Mouse (Mus musculus) forebrain, embryonic 14.5 days (tissue): ENCODE results near the gene Srcin1. TPM values are rescaled to one million over a fixed set of nuclear protein-coding genes. Genes with fewer than 3 reads are reported as not detected.

ENCODE experiments used
- ATAC-seq: fragments of 200-750 bp; cut with Nextera tagmentation; 2 replicates; pipeline ENCODE4 v1.8.0; 2017; ENCODE audit warnings: mild to moderate bottlenecking, moderate library complexity
- DNase-seq: peaks from one replicate; pipeline ENCODE4 v3.0.0-alpha.2; 2015; ENCODE audit warnings: low spot score
- H3K27ac ChIP-seq: fragments of 300-500 bp; sonication (generic); 2 replicates; pipeline ENCODE4 v1.5.1; 2014; ENCODE audit warnings: low read depth, mild to moderate bottlenecking, control low read depth, low read length, moderate library complexity
- H3K27me3 ChIP-seq: fragments of 300-500 bp; sonication (generic); replicated peaks from 2 replicates; pipeline ENCODE4 v1.6.1; 2014; ENCODE audit warnings: low read length, control low read depth, mixed read lengths; ENCODE audit not compliant: control insufficient read depth, insufficient read depth
- H3K36me3 ChIP-seq: fragments of 300-500 bp; sonication (generic); 2 replicates; pipeline ENCODE4 v1.6.1; 2014; ENCODE audit warnings: low read length, control low read depth; ENCODE audit not compliant: control insufficient read depth, insufficient read depth
- H3K4me1 ChIP-seq: fragments of 300-500 bp; sonication (generic); 2 replicates; pipeline ENCODE4 v1.6.1; 2014; ENCODE audit warnings: antibody characterized with exemption, low read length, control low read depth; ENCODE audit not compliant: control insufficient read depth, insufficient read depth
- H3K4me2 ChIP-seq: fragments of 300-500 bp; sonication (generic); 2 replicates; pipeline ENCODE4 v1.6.1; 2014; ENCODE audit warnings: mild to moderate bottlenecking, control low read depth, low read length
- H3K4me3 ChIP-seq: fragments of 300-500 bp; sonication (generic); 2 replicates; pipeline ENCODE4 v1.5.1; 2014; ENCODE audit warnings: low read depth, low read length, control low read depth
- H3K9ac ChIP-seq: fragments of 300-500 bp; sonication (generic); 2 replicates; pipeline ENCODE4 v1.6.1; 2014; ENCODE audit warnings: mild to moderate bottlenecking, low read length, control low read depth, moderate library complexity
- H3K9me3 ChIP-seq: fragments of 300-500 bp; sonication (generic); replicated peaks from 2 replicates; pipeline ENCODE4 v1.6.1; 2016; ENCODE audit warnings: low read length, control low read depth, mixed read lengths; ENCODE audit not compliant: control insufficient read depth
- WGBS: fragments of 180-500 bp; shearing (Covaris S2); extraction: QIAGEN DNeasy Blood & Tissue Kit; methylation state at CpG from one replicate; pipeline ENCODE4 v1.1.7; 2014; 5-methylcytosine and 5-hydroxymethylcytosine counted together
- polyA plus RNA-seq: library from polyadenylated mRNA; unstranded; fragments of >200 nt; fragmentation: Nextera tagmentation; extraction: Ambion mirVana; gene quantifications from 2 replicates; pipeline ENCODE4 v1.2.1, GENCODE M21; 2014

Gene Srcin1
- polyA plus RNA-seq, 1 experiment from 2014 or later, result 5.6 TPM

DNA sequence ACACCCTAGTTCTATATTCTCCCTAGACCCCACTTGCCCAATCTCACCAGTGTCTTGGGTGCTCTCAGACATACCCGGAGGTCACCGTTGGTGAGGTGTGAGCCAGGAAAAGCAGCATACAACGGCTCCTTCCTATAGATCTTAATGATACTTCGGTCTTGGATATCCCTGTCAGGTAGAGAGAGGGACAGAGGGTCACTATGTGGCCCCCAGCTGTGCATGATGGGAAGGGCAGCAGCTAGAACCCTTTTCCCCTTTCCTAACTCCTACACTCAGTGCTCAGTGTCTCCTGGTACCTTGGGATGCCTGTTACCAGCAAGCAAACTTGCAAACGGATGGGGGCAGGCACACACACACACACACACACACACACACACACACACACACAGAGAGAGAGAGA, 40.3 kb downstream of the Srcin1 start:
- H3K27ac ChIP-seq, result no peak overlapping the region
- DNase-seq (no peak), ATAC-seq (no peak)
- H3K9me3 ChIP-seq, result no peaks in the 10 kb centered on the region
- peaks cover 41% of the 10 kb centered on the region for H3K4me1 ChIP-seq
- no peak overlapping the region for H3K9ac ChIP-seq
- no peak overlapping the region for H3K4me3 ChIP-seq
- peaks cover 44% of the 10 kb centered on the region for H3K36me3 ChIP-seq
- H3K27me3 ChIP-seq, result peaks cover 54% of the 10 kb centered on the region
- no peak overlapping the region for H3K4me2 ChIP-seq
- WGBS, result 51% methylated on average over 5 of the region's 5 CpGs

DNA sequence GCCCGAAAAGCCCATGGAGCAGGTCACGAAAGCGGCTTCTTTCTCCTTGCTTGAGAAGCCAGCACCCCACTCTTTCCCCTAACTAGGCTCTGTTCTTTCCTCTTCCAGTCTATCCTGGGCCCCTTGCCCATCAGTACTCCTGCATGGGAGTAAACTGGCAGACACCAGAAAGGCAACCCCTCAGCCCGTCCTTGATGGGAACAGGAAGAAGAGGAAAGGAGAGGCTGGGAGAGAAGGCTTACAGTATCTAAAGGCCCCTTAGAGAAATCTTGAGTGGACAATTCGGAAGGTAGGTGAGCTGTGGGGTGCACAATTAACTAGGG, 40.7 kb downstream of the Srcin1 start:
- ATAC-seq, result no peak
- no peak overlapping the region for H3K4me3 ChIP-seq

DNA sequence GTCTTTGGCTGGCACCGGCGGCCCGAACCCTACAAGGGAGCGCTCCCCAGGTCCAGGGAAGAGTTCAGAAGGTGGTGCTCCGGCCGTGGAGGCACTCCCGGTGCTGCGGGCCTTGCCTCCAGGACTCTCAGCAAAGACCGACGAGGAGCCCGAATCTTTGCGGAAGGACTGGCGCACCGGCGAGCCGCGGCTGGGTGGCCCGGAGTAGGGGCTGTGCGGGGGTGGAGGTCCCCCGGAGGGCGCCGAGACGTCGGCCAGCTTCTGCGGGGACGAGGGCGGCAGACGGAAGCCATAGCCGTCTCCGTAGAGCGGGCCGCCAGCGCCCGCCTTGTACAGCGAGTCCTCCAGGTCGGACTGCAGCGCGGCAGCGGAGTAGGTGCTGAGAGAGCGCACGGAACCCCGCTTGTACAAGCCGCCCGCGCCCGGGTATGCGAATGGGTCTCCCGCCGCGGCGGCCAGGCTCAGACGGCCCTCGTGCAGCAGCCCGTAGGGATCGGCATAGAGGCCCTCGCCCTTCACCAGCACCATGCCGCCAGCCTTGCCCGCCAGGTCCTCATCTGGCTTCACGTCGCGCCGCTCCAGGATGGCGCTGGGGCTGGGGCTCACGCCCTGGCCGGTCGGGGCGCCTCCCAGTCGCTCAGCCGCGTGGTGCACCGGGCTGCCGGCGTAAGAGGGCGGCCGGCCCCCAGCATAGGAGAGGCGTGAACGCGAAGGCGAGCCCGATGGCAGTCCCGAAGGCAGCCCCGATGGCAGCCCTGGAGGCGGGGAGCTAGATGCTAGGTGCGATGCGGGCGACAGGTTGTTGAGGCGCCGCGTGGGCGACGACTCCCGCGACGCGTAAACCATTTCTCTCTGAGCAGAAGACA, 41.3 kb downstream of the Srcin1 start:
- peaks cover 54% of the 10 kb centered on the region for H3K27me3 ChIP-seq
- WGBS, result 11% methylated on average over 94 of the region's 95 CpGs

More for the DNA sequence above, 40.7 kb downstream of the Srcin1 start:
- WGBS, result 45% methylated on average over 5 of the region's 5 CpGs
- Histone ChIP-seq H3K27me3 (peaks cover 54% of the 10 kb centered on the region), H3K9me3 (no peaks in the 10 kb centered on the region), H3K4me2 (no peak overlapping the region), H3K36me3 (peaks cover 48% of the 10 kb centered on the region), H3K27ac (no peak overlapping the region), H3K4me1 (peaks cover 37% of the 10 kb centered on the region), H3K9ac (no peak overlapping the region)
- DNase-seq, result no peak

GRCm38 (mm10) chr11:97533653-97534052, 42.3 kb downstream of the Srcin1 start:
- Histone ChIP-seq H3K9me3 (no peaks in the 10 kb centered on the region), H3K4me3 (no peak overlapping the region), H3K4me2 (no peak overlapping the region), H3K27me3 (peaks cover 54% of the 10 kb centered on the region), H3K36me3 (peaks cover 62% of the 10 kb centered on the region), H3K27ac (no peak overlapping the region), H3K9ac (no peak overlapping the region; the same call in 1 of the 2 replicates), H3K4me1 (peaks cover 31% of the 10 kb centered on the region)
- DNase-seq, result no peak
- WGBS, result 61% methylated on average over 7 of the region's 7 CpGs
- no peak for ATAC-seq

More for the DNA sequence above, 41.3 kb downstream of the Srcin1 start:
- H3K9me3 ChIP-seq, result no peaks in the 10 kb centered on the region
- no peak overlapping the region for H3K27ac ChIP-seq
- 0 out of 2 replicates have a peak overlapping the region, but pooled peaks have one; percentile 8 for H3K4me3 ChIP-seq
- peak; percentile 25 for DNase-seq
- H3K4me1 ChIP-seq, result peaks cover 34% of the 10 kb centered on the region
- peaks cover 52% of the 10 kb centered on the region for H3K36me3 ChIP-seq
- no peak for ATAC-seq
- H3K4me2 ChIP-seq, result peak overlapping the region; percentile 23
- peak overlapping the region; percentile 43 for H3K9ac ChIP-seq

- Histone ChIP-seq H3K4me2 (peak overlapping the region; percentile 14; the same call in 1 of the 2 replicates), H3K9me3 (no peaks in the 10 kb centered on the region), H3K27me3 (peaks cover 54% of the 10 kb centered on the region), H3K4me1 (peaks cover 31% of the 10 kb centered on the region), H3K36me3 (peaks cover 68% of the 10 kb centered on the region), H3K9ac (no peak overlapping the region; the same call in 1 of the 2 replicates), H3K27ac (no peak overlapping the region), H3K4me3 (no peak overlapping the region)
- DNase-seq (peak; percentile 40), ATAC-seq (no peak)
- 16% methylated on average over 20 of the region's 20 CpGs for WGBS
These were observed 42.9 kb downstream of the Srcin1 start for GRCm38 (mm10) chr11:97532950-97533582.

DNA sequence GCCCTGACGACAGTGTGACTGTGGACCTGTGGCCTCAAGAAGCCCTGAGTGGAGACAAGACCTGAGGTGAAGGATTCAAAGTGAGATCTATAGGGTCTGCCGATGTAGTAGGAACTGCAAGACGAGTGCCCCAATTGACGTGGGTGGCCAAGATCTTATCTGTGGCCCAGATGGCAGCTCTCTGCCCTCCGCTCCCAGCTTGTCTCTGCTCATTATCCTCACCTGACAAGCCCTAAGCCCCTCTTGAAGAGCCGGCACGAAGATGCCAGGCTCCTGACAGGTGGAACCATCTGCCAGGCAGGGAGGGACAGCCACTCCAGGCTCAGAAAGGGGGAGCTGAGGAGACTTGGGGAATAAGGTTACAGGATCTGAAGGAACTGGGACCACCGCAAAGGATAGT, 43.6 kb downstream of the Srcin1 start:
- H3K4me2 ChIP-seq, result peak overlapping the region; percentile 72
- peaks cover 24% of the 10 kb centered on the region for H3K4me1 ChIP-seq
- peak; percentile 24 for DNase-seq
- H3K4me3 ChIP-seq, result no peak overlapping the region
- 35% methylated on average over 8 of the region's 8 CpGs for WGBS
- no peak overlapping the region for H3K9ac ChIP-seq
- no peaks in the 10 kb centered on the region for H3K9me3 ChIP-seq
- no peak for ATAC-seq
- no peak overlapping the region for H3K27ac ChIP-seq
- peaks cover 72% of the 10 kb centered on the region for H3K36me3 ChIP-seq
- peaks cover 50% of the 10 kb centered on the region for H3K27me3 ChIP-seq

GRCm38 (mm10) chr11:97531381-97532260, 44.4 kb downstream of the Srcin1 start:
- DNase-seq (peak; percentile 95), ATAC-seq (peak; percentile 75)
- H3K4me3 ChIP-seq, result peak overlapping the region; percentile 26
- no peak overlapping the region for H3K27ac ChIP-seq
- peak overlapping the region; percentile 49 for H3K9ac ChIP-seq
- WGBS, result 9% methylated on average over 46 of the region's 46 CpGs
- peaks cover 44% of the 10 kb centered on the region for H3K27me3 ChIP-seq
- peaks cover 74% of the 10 kb centered on the region for H3K36me3 ChIP-seq
- H3K4me2 ChIP-seq, result peak overlapping the region; percentile 72
- no peaks in the 10 kb centered on the region for H3K9me3 ChIP-seq
- H3K4me1 ChIP-seq, result peaks cover 17% of the 10 kb centered on the region

GRCm38 (mm10) chr11:97530961-97531360, 45.0 kb downstream of the Srcin1 start:
- H3K4me1 ChIP-seq, result peaks cover 13% of the 10 kb centered on the region
- ATAC-seq (no peak), DNase-seq (no peak)
- H3K36me3 ChIP-seq, result peaks cover 77% of the 10 kb centered on the region
- H3K9me3 ChIP-seq, result no peaks in the 10 kb centered on the region
- no peak overlapping the region for H3K4me3 ChIP-seq
- 59% methylated on average over 5 of the region's 5 CpGs for WGBS
- no peak overlapping the region for H3K27ac ChIP-seq
- peak overlapping the region; percentile 25; the same call in 1 of the 2 replicates for H3K9ac ChIP-seq
- H3K27me3 ChIP-seq, result peaks cover 38% of the 10 kb centered on the region
- no peak overlapping the region for H3K4me2 ChIP-seq
